Mouse (Mus musculus) hindbrain, embryonic 13.5 days (tissue): ENCODE measurements around the gene Dnase2a. TPM values are rescaled to one million over a fixed set of nuclear protein-coding genes. Genes with fewer than 3 reads are reported as not detected.
A peak's percentile ranks its signal among the peaks of the same experiment; 100 is the strongest.

ENCODE experiments used
- ATAC-seq: fragments of 200-750 bp; cut with Nextera tagmentation; 2 replicates; pipeline ENCODE4 v1.8.0; 2017; ENCODE audit warnings: moderate TSS enrichment; ENCODE audit not compliant: low FRiP score
- H3K27ac ChIP-seq: fragments of 300-500 bp; sonication (generic); 2 replicates; pipeline ENCODE4 v1.5.1; 2015; ENCODE audit warnings: inconsistent platforms, mild to moderate bottlenecking, moderate library complexity
- H3K27me3 ChIP-seq: fragments of 300-500 bp; sonication (generic); 2 replicates; pipeline ENCODE4 v1.6.1; 2015; ENCODE audit warnings: mild to moderate bottlenecking, inconsistent platforms
- H3K36me3 ChIP-seq: fragments of 300-500 bp; sonication (generic); 2 replicates; pipeline ENCODE4 v1.6.1; 2015; ENCODE audit warnings: mild to moderate bottlenecking, inconsistent platforms
- H3K4me1 ChIP-seq: fragments of 300-500 bp; sonication (generic); replicated peaks from 2 replicates; pipeline ENCODE4 v1.6.1; 2015; ENCODE audit warnings: inconsistent platforms
- H3K4me2 ChIP-seq: fragments of 300-500 bp; sonication (generic); 2 replicates; pipeline ENCODE4 v1.6.1; 2015; ENCODE audit warnings: inconsistent platforms, mild to moderate bottlenecking, moderate library complexity
- H3K4me3 ChIP-seq: fragments of 300-500 bp; sonication (generic); 2 replicates; pipeline ENCODE4 v1.5.1; 2015; ENCODE audit warnings: mild to moderate bottlenecking, inconsistent platforms
- H3K9ac ChIP-seq: fragments of 300-500 bp; sonication (generic); 2 replicates; pipeline ENCODE4 v1.6.1; 2015; ENCODE audit warnings: mild to moderate bottlenecking, inconsistent platforms
- H3K9me3 ChIP-seq: fragments of 300-500 bp; sonication (generic); 2 replicates; pipeline ENCODE4 v1.6.1; 2016; ENCODE audit warnings: inconsistent platforms
- WGBS: fragments of 180-500 bp; shearing (Covaris S2); methylation state at CpG from one replicate; pipeline ENCODE4 v1.1.7; 2015; 5-methylcytosine and 5-hydroxymethylcytosine counted together
- microRNA-seq: library from miRNA; unstranded; fragments of <30 nt; microRNA quantifications from one replicate; pipeline ENCODE4, GENCODE M21; 2016
- polyA plus RNA-seq: library from polyadenylated mRNA; unstranded; fragments of >200 nt; fragmentation: Nextera tagmentation; extraction: Ambion mirVana; gene quantifications from 2 replicates; pipeline ENCODE4 v1.2.1, GENCODE M21; 2015

Dnase2a gene
- polyA plus RNA-seq, 1 experiment from 2014 or later, result 5.8 TPM

GRCm38 (mm10) chr8:84967532-84968304, 59.4 kb downstream of the Dnase2a start:
- Histone ChIP-seq H3K9me3 (no peaks in the 10 kb centered on the region), H3K4me1 (peaks cover 50% of the 10 kb centered on the region), H3K36me3 (peaks cover 21% of the 10 kb centered on the region), H3K27me3 (no peaks in the 10 kb centered on the region), H3K9ac (no peak overlapping the region), H3K4me3 (no peak overlapping the region), H3K4me2 (no peak overlapping the region), H3K27ac (no peak overlapping the region)
- no peak for ATAC-seq
- 90% methylated on average over 13 of the region's 13 CpGs for WGBS

- H3K4me1 ChIP-seq, result peaks cover 50% of the 10 kb centered on the region
- H3K27ac ChIP-seq, result peak overlapping the region; percentile 91
Measured at GRCm38 (mm10) chr8:84968650-84969049, 60.3 kb downstream of the Dnase2a start.

GRCm38 (mm10) chr8:84969241-84970134, 61.1 kb downstream of the Dnase2a start, which contains the start of the genes Gm49661, Prdx2 and Rnaseh2a:
TSS of gene Gm49661 (minus strand) at chr8:84969433.
TSS of gene Prdx2 (plus strand) at chr8:84969587.
TSS of gene Rnaseh2a (minus strand) at chr8:84969767.
- Histone ChIP-seq H3K27ac (peak within 1 kb of the TSS; percentile 91), H3K36me3 (peaks cover 35% of the 10 kb centered on the region), H3K9me3 (no peaks in the 10 kb centered on the region), H3K27me3 (no peaks in the 10 kb centered on the region), H3K4me3 (peak within 1 kb of the TSS; percentile 74), H3K4me1 (peaks cover 56% of the 10 kb centered on the region), H3K9ac (peak within 1 kb of the TSS; percentile 90), H3K4me2 (peak within 1 kb of the TSS; percentile 98)
- WGBS, result under 1% methylated on average over 56 of the region's 56 CpGs
- peak; percentile 77 for ATAC-seq

More at GRCm38 (mm10) chr8:84968650-84969049, 60.3 kb downstream of the Dnase2a start:
- no peak for ATAC-seq
- Histone ChIP-seq H3K36me3 (peaks cover 30% of the 10 kb centered on the region), H3K4me3 (peak overlapping the region; percentile 74), H3K9me3 (no peaks in the 10 kb centered on the region), H3K4me2 (peak overlapping the region; percentile 98), H3K9ac (peak overlapping the region; percentile 90), H3K27me3 (no peaks in the 10 kb centered on the region)
- 13% methylated on average over 2 of the region's 2 CpGs for WGBS

GRCm38 (mm10) chr8:84970135-84970790, 61.9 kb downstream of the Dnase2a start:
- Histone ChIP-seq H3K27ac (peak overlapping the region; percentile 91), H3K4me2 (peak overlapping the region; percentile 98), H3K27me3 (no peaks in the 10 kb centered on the region), H3K9ac (peak overlapping the region; percentile 90), H3K9me3 (no peaks in the 10 kb centered on the region), H3K4me1 (peaks cover 57% of the 10 kb centered on the region), H3K4me3 (peak overlapping the region; percentile 74), H3K36me3 (peaks cover 41% of the 10 kb centered on the region)
- WGBS, result 8% methylated on average over 21 of the region's 21 CpGs
- no peak for ATAC-seq

GRCm38 (mm10) chr8:84970913-84971312, 62.6 kb downstream of the Dnase2a start:
- Histone ChIP-seq H3K4me2 (peak overlapping the region; percentile 98), H3K36me3 (peaks cover 41% of the 10 kb centered on the region), H3K9me3 (no peaks in the 10 kb centered on the region), H3K4me3 (peak overlapping the region; percentile 74), H3K27ac (peak overlapping the region; percentile 91), H3K27me3 (no peaks in the 10 kb centered on the region), H3K4me1 (peaks cover 59% of the 10 kb centered on the region), H3K9ac (peak overlapping the region; percentile 90)
- WGBS, result 66% methylated on average over 5 of the region's 5 CpGs
- ATAC-seq, result no peak

Small RNA genes within 50 kb of the gene (microRNA-seq; reads per million reads assigned to microRNA genes)
- not detected for gene Gm24197
- gene Mir7069, result 2.8 reads per million, percentile 4 among the genes with 10 or more reads in this experiment

Other genes starting within 250 kb of the Dnase2a start
- gene Ier2, start 245.7 kb upstream of the Dnase2a start, polyA plus RNA-seq, result 26.1 and 32.2 TPM in 2 replicates
- 51.9 and 60.3 TPM in 2 replicates for gene Trmt1, start 222.3 kb upstream of the Dnase2a start, polyA plus RNA-seq
- gene Nacc1, start 220.7 kb upstream of the Dnase2a start, polyA plus RNA-seq, result 13.7 and 14.4 TPM in 2 replicates
- 3.9 and 4.2 TPM in 2 replicates for gene Lyl1, start 207.1 kb upstream of the Dnase2a start, polyA plus RNA-seq
- gene G430095P16Rik, start 185.6 kb upstream of the Dnase2a start, polyA plus RNA-seq, result 1.0 and 2.3 TPM in 2 replicates
- gene Nfix, start 108.2 kb upstream of the Dnase2a start, polyA plus RNA-seq, result 35.3 and 44.1 TPM in 2 replicates
- gene Dand5, start 85.7 kb upstream of the Dnase2a start, polyA plus RNA-seq, result 10.8 and 11.5 TPM in 2 replicates
- 37.3 and 37.8 TPM in 2 replicates for gene Gadd45gip1, start 77.0 kb upstream of the Dnase2a start, polyA plus RNA-seq
- gene Rad23a, start 67.9 kb upstream of the Dnase2a start, polyA plus RNA-seq, result 83.2 and 85.5 TPM in 2 replicates
- gene Calr, start 61.6 kb upstream of the Dnase2a start, polyA plus RNA-seq, result 646 and 672 TPM in 2 replicates
- gene Farsa, start 51.6 kb upstream of the Dnase2a start, polyA plus RNA-seq, result 107 and 109 TPM in 2 replicates
- 17.8 and 20.4 TPM in 2 replicates for gene Syce2, start 36.4 kb upstream of the Dnase2a start, polyA plus RNA-seq
- gene Gcdh, start 14.6 kb upstream of the Dnase2a start, polyA plus RNA-seq, result 33.1 TPM in 2 replicates
- gene Klf1, start 6.6 kb upstream of the Dnase2a start, polyA plus RNA-seq, result 0.64 and 1.00 TPM in 2 replicates
- 59.1 and 62.2 TPM in 2 replicates for gene Mast1, start 28.8 kb downstream of the Dnase2a start, polyA plus RNA-seq
- 1.8 and 2.4 TPM in 2 replicates for gene Rtbdn, start 38.4 kb downstream of the Dnase2a start, polyA plus RNA-seq
- not detected in 2 replicates for gene Gm49661, start 60.9 kb downstream of the Dnase2a start, polyA plus RNA-seq
- 1,362 and 1,388 TPM in 2 replicates for gene Prdx2, start 61.0 kb downstream of the Dnase2a start, polyA plus RNA-seq
- 61.4 and 62.1 TPM in 2 replicates for gene Rnaseh2a, start 61.2 kb downstream of the Dnase2a start, polyA plus RNA-seq
- gene Junb, start 70.2 kb downstream of the Dnase2a start, polyA plus RNA-seq, result 5.2 and 5.9 TPM in 2 replicates
- 25.1 and 25.5 TPM in 2 replicates for gene Hook2, start 82.0 kb downstream of the Dnase2a start, polyA plus RNA-seq
- not detected in 2 replicates for gene Best2, start 106.0 kb downstream of the Dnase2a start, polyA plus RNA-seq
- gene Asna1, start 116.7 kb downstream of the Dnase2a start, polyA plus RNA-seq, result 151 and 157 TPM in 2 replicates
- gene Trir, start 118.3 kb downstream of the Dnase2a start, polyA plus RNA-seq, result 139 and 141 TPM in 2 replicates
- 48.8 and 54.7 TPM in 2 replicates for gene Tnpo2, start 128.4 kb downstream of the Dnase2a start, polyA plus RNA-seq
- 59.2 and 66.2 TPM in 2 replicates for gene Fbxw9, start 151.5 kb downstream of the Dnase2a start, polyA plus RNA-seq
- gene Gm5741, start 159.4 kb downstream of the Dnase2a start, polyA plus RNA-seq, result 0.78 and 1.3 TPM in 2 replicates
- gene Dhps, start 163.2 kb downstream of the Dnase2a start, polyA plus RNA-seq, result 90.5 and 96.4 TPM in 2 replicates
- 109 and 112 TPM in 2 replicates for gene Wdr83os, start 172.2 kb downstream of the Dnase2a start, polyA plus RNA-seq
- 50.5 and 53.0 TPM in 2 replicates for gene Wdr83, start 172.7 kb downstream of the Dnase2a start, polyA plus RNA-seq
- 17.7 and 19.4 TPM in 2 replicates for gene Man2b1, start 174.7 kb downstream of the Dnase2a start, polyA plus RNA-seq
- 3.1 and 3.4 TPM in 2 replicates for gene Zfp791, start 214.5 kb downstream of the Dnase2a start, polyA plus RNA-seq
- gene Cks1brt, start 243.4 kb downstream of the Dnase2a start, polyA plus RNA-seq, result not detected in 2 replicates